In genomic region chr9:94550493-94551095, GRCm38 (mm10) we compare ENCODE assay signal across 15 mouse cellular contexts.
"Had no signal": no experiment of that assay in that cellular context is flagged by ENCODE, and none has a peak within 500 bp of the region (broad histone marks: within the 10 kb centered on the region; RNA-seq: fewer than 3 reads in every experiment).

No protein-coding gene starts in this region.

- H3K27me3 ChIP-seq: limb, embryonic 12.5 days; liver, embryonic 13.5 days; lung, embryonic 15.5 days had no signal

- H3K9me3 ChIP-seq: liver, embryonic 13.5 days; lung, embryonic 15.5 days had no signal

- H3K9ac ChIP-seq: limb, embryonic 12.5 days; liver, embryonic 13.5 days; liver, postnatal 0 days; lung, embryonic 15.5 days had no signal

- ATAC-seq: liver, postnatal 0 days had no signal

- H3K27ac ChIP-seq: left cerebral cortex, adult 2 months; limb, embryonic 12.5 days; liver, embryonic 13.5 days; lung, embryonic 15.5 days; macrophage had no signal

- H3K36me3 ChIP-seq: limb, embryonic 12.5 days; liver, embryonic 13.5 days; lung, embryonic 15.5 days had no signal

- DNase-seq: kidney, postnatal 25 days; liver; liver, embryonic 13.5 days; liver, postnatal 0 days; lung, postnatal 14 days; midbrain, embryonic 14.5 days; retina, postnatal 1 day; right cerebral cortex, postnatal 4 days; spleen, adult 18-20 months; thymus, adult 18-20 months; thymus, postnatal 14 days had no signal

- H3K4me2 ChIP-seq: limb, embryonic 12.5 days; liver, embryonic 13.5 days; lung, embryonic 15.5 days had no signal

- H3K4me1 ChIP-seq: limb, embryonic 12.5 days; lung, embryonic 15.5 days had no signal

- H3K4me3 ChIP-seq: left cerebral cortex, adult 2 months; limb, embryonic 12.5 days; liver, embryonic 13.5 days; lung, embryonic 15.5 days had no signal
